In genomic region chr19:57546039-57546438, GRCm38 (mm10) we compare ENCODE assay signal across 15 mouse cellular contexts.
DNase-seq lines count a peak whose midpoint lies in the region; ATAC-seq lines count a peak whose summit lies in the region.
"Had no signal": no experiment of that assay in that cellular context is flagged by ENCODE, and none has a peak within 500 bp of the region (broad histone marks: within the 10 kb centered on the region; RNA-seq: fewer than 3 reads in every experiment).

No protein-coding gene starts in this region.

- 47% methylated on average over 2 of the region's 2 CpGs for WGBS in liver, embryonic 12.5 days (ENCODE audit: insufficient replicate concordance)
- 83% methylated on average over 2 of the region's 2 CpGs for WGBS in hindbrain, embryonic 13.5 days

- no peak overlapping the region for H3K27ac ChIP-seq in liver, embryonic 12.5 days
- no peak overlapping the region for H3K27ac ChIP-seq in hindbrain, embryonic 13.5 days
- H3K27ac ChIP-seq: forebrain, embryonic 15.5 days; gastrocnemius, adult 2 months; hindbrain, embryonic 15.5 days; liver, embryonic 15.5 days had no signal

- H3K27me3 ChIP-seq in liver, embryonic 12.5 days (replicated peaks) = no peaks in the 10 kb centered on the region
- no peaks in the 10 kb centered on the region for H3K27me3 ChIP-seq in hindbrain, embryonic 13.5 days
- H3K27me3 ChIP-seq: forebrain, embryonic 15.5 days; hindbrain, embryonic 15.5 days; liver, embryonic 15.5 days had no signal

- no peak overlapping the region for H3K4me2 ChIP-seq in liver, embryonic 12.5 days
- H3K4me2 ChIP-seq in hindbrain, embryonic 13.5 days = no peak overlapping the region
- H3K4me2 ChIP-seq: forebrain, embryonic 15.5 days; hindbrain, embryonic 15.5 days; liver, embryonic 15.5 days had no signal

- no peaks in the 10 kb centered on the region for H3K36me3 ChIP-seq in liver, embryonic 12.5 days
- H3K36me3 ChIP-seq in hindbrain, embryonic 13.5 days = no peaks in the 10 kb centered on the region
- H3K36me3 ChIP-seq: forebrain, embryonic 15.5 days; hindbrain, embryonic 15.5 days; liver, embryonic 15.5 days had no signal

- ATAC-seq in liver, embryonic 12.5 days = no peak
- no peak for ATAC-seq in hindbrain, embryonic 13.5 days (ENCODE audit: low FRiP score)
- ATAC-seq: forebrain, embryonic 15.5 days had no signal

- H3K4me1 ChIP-seq in liver, embryonic 12.5 days = peaks cover 8% of the 10 kb centered on the region; the same call in 1 of the 2 replicates
- H3K4me1 ChIP-seq in hindbrain, embryonic 13.5 days (replicated peaks) = peaks cover 21% of the 10 kb centered on the region
- H3K4me1 ChIP-seq: liver, embryonic 15.5 days had no signal

- no peak overlapping the region for H3K9ac ChIP-seq in liver, embryonic 12.5 days
- H3K9ac ChIP-seq in hindbrain, embryonic 13.5 days = no peak overlapping the region
- H3K9ac ChIP-seq: forebrain, embryonic 15.5 days; hindbrain, embryonic 15.5 days; liver, embryonic 15.5 days had no signal

- no peaks in the 10 kb centered on the region for H3K9me3 ChIP-seq in liver, embryonic 12.5 days (replicated peaks)
- H3K9me3 ChIP-seq in hindbrain, embryonic 13.5 days = no peaks in the 10 kb centered on the region
- H3K9me3 ChIP-seq: forebrain, embryonic 15.5 days; hindbrain, embryonic 15.5 days; liver, embryonic 15.5 days had no signal

- no peak overlapping the region for H3K4me3 ChIP-seq in liver, embryonic 12.5 days
- no peak overlapping the region for H3K4me3 ChIP-seq in hindbrain, embryonic 13.5 days
- H3K4me3 ChIP-seq: forebrain, embryonic 15.5 days; gastrocnemius, adult 2 months; hindbrain, embryonic 15.5 days; liver, embryonic 15.5 days had no signal

- DNase-seq in liver = peak; percentile 38
- DNase-seq in urinary bladder, postnatal 25 days (ENCODE audit: low spot score) = peak; percentile 38
- DNase-seq in urinary bladder, adult 2 months (ENCODE audit: low spot score) = no peak
- peak; percentile 44 for DNase-seq in lung, postnatal 25 days (ENCODE audit: low spot score)
- DNase-seq in ovary, postnatal 10 days (ENCODE audit: low spot score) = no peak
- DNase-seq in kidney, postnatal 14 days = no peak
- DNase-seq: cerebellum, adult 2 months; gastrocnemius, adult 2 months; heart, adult 18-20 months; kidney, adult 9 months had no signal

Comparison
In these comparisons a context has a peak if more than half of its experiments do, and no peak if none do; other contexts are left out.
1. DNase-seq: peak in liver (single experiment), urinary bladder, postnatal 25 days (single experiment) and lung, postnatal 25 days (single experiment); none in urinary bladder, adult 2 months (single experiment), ovary, postnatal 10 days (single experiment) and kidney, postnatal 14 days (single experiment).